Mouse (Mus musculus) limb, embryonic 12.5 days (tissue): ENCODE results near the gene Klra17. TPM values are rescaled to one million over a fixed set of nuclear protein-coding genes. Genes with fewer than 3 reads are reported as not detected.
"Not testable (repeated sequence)": the region's sequence is repeated elsewhere in the genome, so short reads cannot be mapped to it uniquely, and the experiment has no call there.

Source experiments
- ATAC-seq: fragments of 200-750 bp; cut with Nextera tagmentation; 2 replicates; pipeline ENCODE4 v1.8.0; 2017; ENCODE audit warnings: low read depth, moderate TSS enrichment; ENCODE audit not compliant: insufficient number of reproducible peaks, insufficient read depth, low FRiP score, low TSS enrichment
- H3K27ac ChIP-seq: fragments of 300-500 bp; sonication (generic); 2 replicates; pipeline ENCODE4 v1.5.1; 2016; ENCODE audit warnings: mild to moderate bottlenecking, moderate library complexity
- H3K27me3 ChIP-seq: fragments of 300-500 bp; sonication (generic); 2 replicates; pipeline ENCODE4 v1.6.1; 2016; ENCODE audit warnings: mild to moderate bottlenecking, moderate library complexity
- H3K36me3 ChIP-seq: fragments of 300-500 bp; sonication (generic); 2 replicates; pipeline ENCODE4 v1.6.1; 2016; ENCODE audit warnings: mild to moderate bottlenecking, moderate library complexity
- H3K4me1 ChIP-seq: fragments of 300-500 bp; sonication (generic); replicated peaks from 2 replicates; pipeline ENCODE4 v1.6.1; 2016
- H3K4me2 ChIP-seq: fragments of 300-500 bp; sonication (generic); 2 replicates; pipeline ENCODE4 v1.6.1; 2016; ENCODE audit warnings: mild to moderate bottlenecking, moderate library complexity
- H3K4me3 ChIP-seq: fragments of 300-500 bp; sonication (generic); replicated peaks from 2 replicates; pipeline ENCODE4 v1.5.1; 2016; ENCODE audit warnings: mild to moderate bottlenecking
- H3K9ac ChIP-seq: fragments of 300-500 bp; sonication (generic); replicated peaks from 2 replicates; pipeline ENCODE4 v1.6.1; 2016; ENCODE audit warnings: mild to moderate bottlenecking, moderate library complexity
- H3K9me3 ChIP-seq: fragments of 300-500 bp; sonication (generic); 2 replicates; pipeline ENCODE4 v1.6.1; 2016; ENCODE audit warnings: mild to moderate bottlenecking, moderate library complexity
- WGBS: fragments of 180-500 bp; shearing (Covaris S2); methylation state at CpG from one replicate; pipeline ENCODE4 v1.1.7; 2016; 5-methylcytosine and 5-hydroxymethylcytosine counted together
- polyA plus RNA-seq: library from polyadenylated mRNA; unstranded; fragments of >200 nt; fragmentation: Nextera tagmentation; extraction: Ambion mirVana; gene quantifications from 2 replicates; pipeline ENCODE4 v1.2.1, GENCODE M21; 2016

Klra17 gene
- not detected in 2 replicates for polyA plus RNA-seq

DNA sequence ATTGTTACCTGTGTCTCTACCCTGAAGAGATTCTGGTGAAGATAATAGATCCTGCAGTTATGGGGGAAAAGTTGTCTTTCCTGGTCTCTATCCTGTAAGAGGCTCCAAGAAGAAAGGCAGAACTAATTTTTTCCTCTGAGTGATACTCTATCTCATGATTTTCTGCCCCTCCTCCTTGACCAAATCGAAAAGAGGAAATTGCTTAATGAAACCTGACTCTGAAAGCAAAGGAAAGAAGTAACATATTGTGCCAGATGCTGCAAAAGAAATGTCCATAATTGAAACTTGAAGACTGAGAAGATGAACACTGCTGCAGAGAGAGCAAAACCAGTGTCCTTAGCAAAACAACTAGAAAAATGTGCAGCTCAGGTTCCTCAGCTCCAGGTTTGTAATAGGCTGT, at the start of gene Klra17:
TSS of gene Klra17 (minus strand) at position 124 of the 400 bp plus-strand sequence.
- no peaks in the 10 kb centered on the region for H3K36me3 ChIP-seq
- H3K9me3 ChIP-seq = peaks cover 22% of the 10 kb centered on the region
- no peak within 1 kb of the TSS for H3K9ac ChIP-seq
- no peaks in the 10 kb centered on the region for H3K4me1 ChIP-seq
- no peak within 1 kb of the TSS for H3K27ac ChIP-seq
- no peak within 1 kb of the TSS for H3K4me3 ChIP-seq
- no peak within 1 kb of the TSS for H3K4me2 ChIP-seq
- WGBS = 44% methylated on average over 1 of the region's 1 CpGs
- no peak for ATAC-seq
- H3K27me3 ChIP-seq = no peaks in the 10 kb centered on the region

GRCm38 (mm10) chr6:129917476-129917946, 41.0 kb upstream of the Klra17 start, which contains the start of gene Klra5:
Klra5 (minus strand) TSS chr6:129917650.
- H3K36me3 ChIP-seq, H3K4me2 ChIP-seq, H3K4me3 ChIP-seq, ATAC-seq, H3K27me3 ChIP-seq, H3K27ac ChIP-seq, H3K4me1 ChIP-seq, H3K9ac ChIP-seq: not testable (repeated sequence)
- peaks cover 39% of the 10 kb centered on the region for H3K9me3 ChIP-seq

DNA sequence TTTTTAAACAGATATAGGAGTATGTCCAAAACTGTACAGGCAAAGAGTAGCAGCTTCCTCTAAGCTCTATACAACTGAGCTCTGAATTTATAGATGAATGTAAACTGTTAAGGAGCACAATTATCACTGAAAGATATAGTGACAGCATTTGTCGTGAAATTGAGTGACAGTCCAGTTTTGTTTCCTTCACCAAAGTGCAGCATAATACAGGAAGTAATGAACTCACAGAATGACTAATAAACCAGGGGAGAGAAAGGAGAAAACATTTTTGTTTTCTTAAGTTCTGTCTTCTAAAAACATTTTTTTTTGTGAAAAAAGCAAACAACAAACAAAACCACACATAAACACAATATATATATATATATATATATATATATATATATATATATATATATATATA, 40.5 kb upstream of the Klra17 start:
- no peak overlapping the region for H3K4me3 ChIP-seq
- H3K9me3 ChIP-seq = peaks cover 36% of the 10 kb centered on the region
- WGBS = 76% methylated on average over 1 of the region's 1 CpGs
- H3K4me2 ChIP-seq = no peak overlapping the region
- H3K9ac ChIP-seq = no peak overlapping the region
- no peaks in the 10 kb centered on the region for H3K27me3 ChIP-seq
- no peaks in the 10 kb centered on the region for H3K4me1 ChIP-seq
- H3K27ac ChIP-seq = no peak overlapping the region
- no peaks in the 10 kb centered on the region for H3K36me3 ChIP-seq
- no peak for ATAC-seq

DNA sequence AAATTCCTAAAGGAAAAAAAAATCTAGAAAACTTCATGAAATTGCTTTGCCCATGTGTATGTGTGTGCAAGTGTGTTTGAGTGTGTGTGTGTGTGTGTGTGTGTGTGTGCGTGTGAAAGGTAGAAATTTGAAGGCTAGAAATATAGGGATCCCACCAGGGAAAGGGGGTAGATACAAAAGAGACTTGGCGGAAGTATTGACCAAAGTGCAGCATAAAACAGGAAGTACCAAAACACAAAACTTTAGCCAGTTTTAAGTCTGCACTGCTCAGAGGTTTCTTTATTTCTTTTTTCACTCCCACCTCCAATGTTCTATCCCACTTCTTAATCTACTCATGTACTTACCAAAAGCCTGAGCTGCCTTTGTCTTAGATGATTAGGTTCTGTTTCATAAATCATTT, 6.1 kb upstream of the Klra17 start:
- H3K27ac ChIP-seq = no peak overlapping the region
- peaks cover 30% of the 10 kb centered on the region for H3K9me3 ChIP-seq
- no peak overlapping the region for H3K4me3 ChIP-seq
- H3K9ac ChIP-seq = no peak overlapping the region
- H3K27me3 ChIP-seq = no peaks in the 10 kb centered on the region
- H3K4me1 ChIP-seq = no peaks in the 10 kb centered on the region
- no peaks in the 10 kb centered on the region for H3K36me3 ChIP-seq
- no peak overlapping the region for H3K4me2 ChIP-seq
- 77% methylated on average over 2 of the region's 2 CpGs for WGBS
- no peak for ATAC-seq

DNA sequence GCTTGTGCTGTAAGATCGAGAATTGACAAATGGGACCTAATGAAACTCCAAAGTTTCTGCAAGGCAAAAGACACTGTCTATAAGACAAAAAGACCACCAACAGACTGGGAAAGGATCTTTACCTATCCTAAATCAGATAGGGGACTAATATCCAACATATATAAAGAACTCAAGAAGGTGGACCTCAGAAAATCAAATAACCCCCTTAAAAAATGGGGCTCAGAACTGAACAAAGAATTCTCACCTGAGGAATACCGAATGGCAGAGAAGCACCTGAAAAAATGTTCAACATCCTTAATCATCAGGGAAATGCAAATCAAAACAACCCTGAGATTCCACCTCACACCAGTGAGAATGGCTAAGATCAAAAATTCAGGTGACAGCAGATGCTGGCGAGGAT, 14.1 kb downstream of the Klra17 start, which contains the start of gene Gm17631:
TSS of gene Gm17631 (plus strand) at position 301 of the 400 bp plus-strand sequence.
- H3K4me3 ChIP-seq, H3K9ac ChIP-seq, H3K27ac ChIP-seq, ATAC-seq, H3K36me3 ChIP-seq, H3K27me3 ChIP-seq, H3K4me2 ChIP-seq, H3K4me1 ChIP-seq: not testable (repeated sequence)
- no CpG with 5 or more reads among the region's 3 CpGs for WGBS
- peaks cover 11% of the 10 kb centered on the region; the same call in 1 of the 2 replicates for H3K9me3 ChIP-seq

DNA sequence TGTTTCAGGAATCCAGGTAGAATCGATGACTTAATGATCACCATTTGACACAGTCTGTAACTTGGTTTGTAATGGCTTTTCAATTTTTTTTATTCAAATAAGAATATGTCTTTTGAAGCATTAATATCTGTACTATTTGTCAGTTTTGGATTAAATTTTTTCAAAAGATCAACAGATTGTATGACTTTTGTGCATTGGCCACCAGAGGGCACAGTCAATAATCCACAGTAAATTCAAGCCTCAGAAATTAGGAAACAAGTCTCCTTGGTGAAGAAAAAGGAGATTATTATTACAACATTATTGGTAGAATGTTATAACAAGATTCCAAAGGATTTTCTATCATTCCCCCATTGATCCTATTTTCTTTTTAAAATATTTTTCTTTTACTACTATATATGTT, 50.9 kb downstream of the Klra17 start:
- Histone ChIP-seq H3K9me3 (0 out of 2 replicates have a peak, but pooled peaks cover 13% of the 10 kb centered on the region), H3K4me1 (no peaks in the 10 kb centered on the region), H3K4me2 (no peak overlapping the region), H3K36me3 (no peaks in the 10 kb centered on the region), H3K4me3 (no peak overlapping the region), H3K9ac (no peak overlapping the region), H3K27me3 (no peaks in the 10 kb centered on the region), H3K27ac (no peak overlapping the region)
- ATAC-seq = no peak
- 76% methylated on average over 1 of the region's 1 CpGs for WGBS

DNA sequence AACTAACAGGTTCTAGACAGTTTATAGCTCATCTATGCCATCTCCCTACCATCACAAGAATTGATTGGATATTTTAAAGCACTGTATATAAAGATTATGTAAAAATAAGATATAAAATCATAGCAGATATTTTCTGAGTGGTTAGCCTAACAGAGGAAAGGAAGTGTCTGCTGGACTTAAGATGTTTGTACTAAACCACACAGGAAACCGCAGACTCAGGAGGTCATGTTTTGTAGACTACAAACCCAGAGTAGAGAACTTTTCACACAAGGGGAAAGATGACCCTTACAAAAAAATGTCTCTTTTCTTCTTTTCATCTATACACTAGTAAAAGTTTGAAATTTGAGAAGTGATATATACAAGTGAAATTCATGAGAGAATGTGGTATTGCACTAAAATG, 52.5 kb downstream of the Klra17 start:
- Histone ChIP-seq H3K9ac (no peak overlapping the region), H3K4me1 (no peaks in the 10 kb centered on the region), H3K27ac (no peak overlapping the region), H3K27me3 (no peaks in the 10 kb centered on the region), H3K4me3 (no peak overlapping the region), H3K36me3 (no peaks in the 10 kb centered on the region), H3K9me3 (peaks cover 18% of the 10 kb centered on the region; the same call in 1 of the 2 replicates), H3K4me2 (no peak overlapping the region)
- no peak for ATAC-seq
- WGBS = 79% methylated on average over 1 of the region's 1 CpGs

- Histone ChIP-seq H3K9me3 (peaks cover 15% of the 10 kb centered on the region; the same call in 1 of the 2 replicates), H3K4me2 (no peak overlapping the region), H3K4me1 (no peaks in the 10 kb centered on the region), H3K36me3 (no peaks in the 10 kb centered on the region), H3K27me3 (no peaks in the 10 kb centered on the region), H3K4me3 (no peak overlapping the region), H3K27ac (no peak overlapping the region), H3K9ac (no peak overlapping the region)
- 61% methylated on average over 3 of the region's 3 CpGs for WGBS
- ATAC-seq = no peak
Measured at GRCm38 (mm10) chr6:129817731-129818130, 58.7 kb downstream of the Klra17 start.

DNA sequence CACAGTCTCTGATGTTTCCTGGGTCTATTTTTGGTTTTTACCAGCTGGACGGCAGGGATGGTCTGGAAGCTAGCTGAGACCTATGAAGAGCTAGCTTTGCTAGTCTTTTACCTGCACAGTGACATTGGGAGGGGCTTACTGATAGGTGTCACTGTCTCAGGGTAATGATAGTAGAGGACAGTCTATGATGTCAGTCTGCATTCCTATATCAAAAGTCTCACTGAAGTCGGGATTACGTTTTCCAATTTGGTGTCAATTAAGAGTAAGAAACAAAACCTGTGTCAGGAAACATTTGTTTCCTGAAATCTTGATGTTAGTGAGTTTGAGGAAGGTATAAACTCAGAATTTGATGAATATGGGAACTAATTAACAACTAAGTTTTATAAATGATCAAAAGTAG, 92.3 kb downstream of the Klra17 start, which contains the start of gene Gm156:
TSS of gene Gm156 (minus strand) at position 101 of the 400 bp plus-strand sequence.
- H3K27me3 ChIP-seq, H3K9ac ChIP-seq, H3K9me3 ChIP-seq, ATAC-seq, H3K27ac ChIP-seq, H3K4me2 ChIP-seq, H3K4me1 ChIP-seq, H3K4me3 ChIP-seq, H3K36me3 ChIP-seq: not testable (repeated sequence)
- 84% methylated on average over 3 of the region's 3 CpGs for WGBS

Other genes with a start within 250 kb of the Klra17 start
- not detected in 2 replicates for gene Klrc3, start 233.3 kb downstream of the Klra17 start, polyA plus RNA-seq
- gene Klrc2, start 216.0 kb downstream of the Klra17 start, polyA plus RNA-seq = not detected in 2 replicates
- gene Klrc1, start 197.7 kb downstream of the Klra17 start, polyA plus RNA-seq = not detected in 2 replicates
- gene Klri1, start 159.5 kb downstream of the Klra17 start, polyA plus RNA-seq = not detected in 2 replicates
- gene Klri2, start 136.2 kb downstream of the Klra17 start, polyA plus RNA-seq = not detected in 2 replicates
- not detected in 2 replicates for gene Gm156, start 92.4 kb downstream of the Klra17 start, polyA plus RNA-seq
- gene Gm17631, start 14.0 kb downstream of the Klra17 start, polyA plus RNA-seq = not detected in 2 replicates
- not detected in 2 replicates for gene Klra5, start 41.0 kb upstream of the Klra17 start, polyA plus RNA-seq
- gene Klra6, start 150.3 kb upstream of the Klra17 start, polyA plus RNA-seq = not detected in 2 replicates
- not detected in 2 replicates for gene Klra4, start 190.6 kb upstream of the Klra17 start, polyA plus RNA-seq